Mouse (Mus musculus) layer of hippocampus, adult 8-10 months (tissue): ENCODE results near the gene Ogfod3. TPM values are rescaled to one million over a fixed set of nuclear protein-coding genes. Genes with fewer than 3 reads are reported as not detected.
A peak's percentile ranks its signal among the peaks of the same experiment; 100 is the strongest.

Experiments
- DNase-seq, 2 experiments: peaks; one replicate each; pipeline ENCODE4 v3.0.0; 2022; ENCODE audit warnings: low spot score in 2 of 2
- total RNA-seq, 4 experiments: library from RNA; stranded (reverse); gene quantifications; 2 replicates each; pipeline ENCODE4 v1.2.4; 2022

Ogfod3 gene
- total RNA-seq, 4 experiments from 2014 or later: 4.4 to 12.7 (median 7.1) TPM

GRCm38 (mm10) chr11:121199851-121200250, 4.7 kb downstream of the Ogfod3 start:
- DNase-seq: no peak

DNA sequence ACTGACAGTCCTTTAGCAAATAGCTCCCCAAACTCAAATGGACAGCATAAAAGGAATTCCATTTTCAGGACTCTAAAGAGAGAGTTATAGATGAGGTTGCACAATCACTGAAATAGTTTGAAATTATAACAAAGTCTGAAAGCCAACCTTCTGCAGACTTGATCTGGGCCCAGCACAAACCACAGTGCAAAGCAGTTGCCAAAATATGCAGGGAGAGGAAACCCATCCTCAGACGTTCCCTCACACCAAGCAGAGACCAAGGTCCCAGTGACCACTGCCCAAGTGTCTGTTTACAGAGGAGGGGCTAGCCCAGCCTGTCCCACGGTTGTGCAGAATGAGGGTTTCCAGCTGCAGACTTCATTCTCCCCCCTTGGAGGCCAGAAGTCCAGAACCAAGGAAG, 5.9 kb downstream of the Ogfod3 start:
- no peak for DNase-seq

- no peak for DNase-seq
These were observed 11.1 kb downstream of the Ogfod3 start for GRCm38 (mm10) chr11:121193415-121193814.

- DNase-seq: no peak
These were observed 11.8 kb downstream of the Ogfod3 start for GRCm38 (mm10) chr11:121192742-121193141.

DNA sequence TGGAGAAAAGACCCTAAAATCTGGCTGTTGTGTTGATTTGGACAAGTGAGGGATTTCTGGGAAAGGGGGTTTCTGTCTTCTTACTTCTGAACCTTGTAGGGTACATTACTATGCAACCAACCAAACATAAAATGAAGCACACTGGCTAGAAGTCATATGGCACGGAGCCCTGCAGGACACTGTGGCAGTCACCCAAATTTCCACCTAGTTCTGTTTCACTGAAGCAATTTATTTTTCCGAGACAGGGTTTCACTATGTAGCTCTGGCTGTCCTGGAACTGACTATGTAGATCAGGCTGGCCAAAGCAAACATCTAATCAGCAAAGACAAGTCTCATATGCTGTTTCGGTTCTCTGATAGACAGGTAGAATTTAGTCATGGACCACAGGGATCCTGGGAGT, 14.8 kb downstream of the Ogfod3 start:
- no peak for DNase-seq

- DNase-seq: no peak
These were observed 27.9 kb downstream of the Ogfod3 start for GRCm38 (mm10) chr11:121176285-121177270.

DNA sequence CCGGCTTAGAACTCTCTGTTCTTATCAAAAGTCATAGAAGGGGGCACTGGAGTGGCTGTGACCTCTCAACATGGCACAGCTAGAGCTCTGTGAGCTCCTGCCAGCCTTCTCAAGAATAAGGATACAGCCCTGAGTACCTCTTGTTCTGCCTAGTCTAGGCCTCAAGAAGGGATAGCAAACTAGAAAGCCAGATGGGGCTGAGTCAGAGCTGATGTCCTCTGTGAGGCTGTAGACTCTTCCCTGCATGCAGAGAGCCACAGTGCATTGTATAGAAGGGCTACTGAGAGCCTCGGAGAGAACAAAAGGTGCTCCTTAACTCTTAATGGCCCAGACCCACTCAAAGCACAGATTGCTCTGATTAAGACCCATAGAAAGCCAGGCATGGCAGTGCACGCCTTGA, 30.3 kb downstream of the Ogfod3 start:
- peak in 1 of 2 experiments; percentile 25 for DNase-seq

DNA sequence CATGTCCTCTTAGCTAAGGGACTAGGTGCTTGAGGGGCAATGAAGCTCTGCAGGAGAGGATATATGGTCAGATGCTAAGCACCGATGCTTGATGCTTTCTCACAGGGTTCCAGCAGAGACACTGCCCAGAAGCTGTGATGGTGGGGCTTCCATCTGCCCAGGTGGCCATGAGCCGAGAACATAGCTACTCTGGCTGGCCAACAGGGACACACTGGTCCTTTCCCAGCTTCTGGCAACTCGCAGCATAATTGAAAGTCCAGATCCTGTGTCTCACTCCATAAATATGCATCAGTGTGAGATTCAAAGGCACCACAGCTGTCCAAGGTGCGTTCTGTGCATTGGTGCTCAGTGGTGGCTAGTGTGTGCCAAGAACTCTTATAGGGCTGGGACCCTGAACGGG, 31.3 kb downstream of the Ogfod3 start:
- DNase-seq: no peak

- no peak for DNase-seq
These were observed 40.8 kb downstream of the Ogfod3 start for GRCm38 (mm10) chr11:121163751-121164150.

DNA sequence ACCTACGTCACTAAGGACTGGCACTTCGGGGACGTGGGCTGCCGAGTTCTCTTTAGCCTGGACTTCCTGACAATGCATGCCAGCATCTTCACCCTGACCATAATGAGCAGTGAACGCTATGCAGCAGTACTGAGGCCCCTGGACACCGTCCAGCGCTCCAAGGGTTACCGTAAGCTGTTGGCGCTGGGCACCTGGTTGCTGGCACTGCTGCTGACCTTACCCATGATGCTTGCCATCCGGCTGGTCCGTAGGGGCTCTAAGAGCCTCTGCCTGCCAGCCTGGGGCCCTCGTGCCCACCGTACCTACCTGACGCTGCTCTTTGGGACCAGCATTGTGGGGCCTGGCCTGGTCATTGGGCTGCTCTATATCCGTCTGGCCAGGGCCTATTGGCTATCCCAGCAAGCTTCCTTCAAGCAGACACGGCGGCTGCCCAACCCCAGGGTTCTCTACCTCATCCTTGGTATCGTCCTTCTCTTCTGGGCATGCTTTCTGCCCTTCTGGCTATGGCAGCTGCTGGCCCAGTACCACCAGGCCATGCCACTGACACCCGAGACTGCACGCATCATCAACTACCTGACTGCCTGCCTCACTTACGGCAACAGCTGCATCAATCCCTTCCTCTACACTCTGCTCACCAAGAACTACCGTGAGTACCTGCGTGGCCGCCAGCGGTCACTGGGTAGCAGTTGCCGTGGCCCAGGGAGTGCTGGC, 43.7 kb downstream of the Ogfod3 start:
- no peak for DNase-seq

GRCm38 (mm10) chr11:121159971-121160370, 44.5 kb downstream of the Ogfod3 start, which contains the start of gene Uts2r:
Uts2r (plus strand) TSS chr11:121160271.
- DNase-seq: no peak

- DNase-seq: no peak
These were observed 48.1 kb downstream of the Ogfod3 start for GRCm38 (mm10) chr11:121156411-121156891.

GRCm38 (mm10) chr11:121154203-121154602, 50.3 kb downstream of the Ogfod3 start:
- no peak for DNase-seq

DNA sequence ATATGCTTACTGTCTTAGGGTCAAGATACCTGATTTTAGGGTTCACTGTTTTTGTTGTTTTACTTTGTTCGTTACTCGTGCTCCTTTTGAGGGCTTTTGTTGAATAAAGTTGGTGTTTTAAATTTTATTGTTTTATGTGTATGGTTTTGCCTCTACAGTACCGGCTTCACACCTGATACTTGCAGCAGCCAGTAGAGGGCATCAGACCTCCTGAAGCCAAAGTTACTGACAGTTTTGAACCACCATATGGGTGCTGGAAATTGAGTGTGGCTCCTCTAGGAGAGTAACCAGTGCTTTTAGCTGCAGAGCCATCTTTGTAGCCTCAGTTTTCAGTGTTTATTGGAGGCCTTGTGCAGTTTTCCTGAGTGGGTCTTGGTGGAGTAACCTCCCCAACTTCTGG, 56.3 kb downstream of the Ogfod3 start:
- DNase-seq: no peak

- DNase-seq: no peak
These were observed 58.6 kb downstream of the Ogfod3 start, which contains the start of gene Tex19.1 for GRCm38 (mm10) chr11:121145865-121146264. Tex19.1 (plus strand) TSS chr11:121146143.

- DNase-seq: no peak
These were observed 61.0 kb downstream of the Ogfod3 start for GRCm38 (mm10) chr11:121143325-121144015.

- DNase-seq: no peak
These were observed 65.8 kb downstream of the Ogfod3 start for GRCm38 (mm10) chr11:121138732-121139131.

- no peak for DNase-seq
These were observed 66.8 kb downstream of the Ogfod3 start for GRCm38 (mm10) chr11:121137682-121138081.

DNA sequence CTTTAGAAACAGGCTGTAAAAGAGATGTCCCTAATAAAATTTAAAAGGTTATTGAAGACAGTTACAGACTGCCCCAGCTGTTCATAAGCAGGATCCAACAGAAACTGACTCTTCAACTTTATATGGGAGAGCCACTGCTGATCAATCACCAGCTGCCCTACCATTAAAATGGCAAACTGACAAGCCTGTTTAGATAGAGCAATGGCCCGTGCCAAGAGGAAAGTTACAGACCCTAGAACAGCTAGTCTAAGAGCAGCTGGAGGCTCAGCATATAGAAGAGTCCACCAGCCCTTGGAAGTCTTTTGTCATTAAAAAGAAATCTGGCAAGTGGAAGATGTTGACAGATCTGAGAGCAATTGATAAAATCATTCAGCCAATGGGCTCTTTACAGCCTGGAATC, 69.9 kb downstream of the Ogfod3 start:
- DNase-seq: no peak

DNA sequence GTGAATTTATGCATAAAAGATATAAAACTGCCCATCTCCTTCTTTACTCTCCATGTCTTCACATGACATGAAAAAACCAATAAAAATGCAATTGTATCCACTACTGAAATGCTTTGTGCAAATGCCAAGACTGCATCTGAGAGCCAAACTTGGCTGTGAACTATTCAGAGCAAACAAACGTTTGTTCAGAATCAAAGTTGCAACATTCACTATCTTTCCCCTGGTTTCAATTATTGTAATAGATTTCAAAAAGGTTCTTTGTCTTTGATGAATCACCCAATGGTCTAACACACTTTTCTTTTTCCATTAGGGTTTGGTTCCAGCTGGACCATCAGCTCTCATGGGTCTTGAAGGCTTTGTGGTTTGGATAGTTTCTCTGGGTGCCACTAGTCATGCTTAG, 74.9 kb downstream of the Ogfod3 start:
- DNase-seq: no peak
